Mouse (Mus musculus): ENCODE measurements around the gene Utrn. TPM values are rescaled to one million over a fixed set of nuclear protein-coding genes. Genes with fewer than 3 reads are reported as not detected.

Gene Utrn
- polyA plus RNA-seq, 1 experiment: 13.9 TPM

DNA sequence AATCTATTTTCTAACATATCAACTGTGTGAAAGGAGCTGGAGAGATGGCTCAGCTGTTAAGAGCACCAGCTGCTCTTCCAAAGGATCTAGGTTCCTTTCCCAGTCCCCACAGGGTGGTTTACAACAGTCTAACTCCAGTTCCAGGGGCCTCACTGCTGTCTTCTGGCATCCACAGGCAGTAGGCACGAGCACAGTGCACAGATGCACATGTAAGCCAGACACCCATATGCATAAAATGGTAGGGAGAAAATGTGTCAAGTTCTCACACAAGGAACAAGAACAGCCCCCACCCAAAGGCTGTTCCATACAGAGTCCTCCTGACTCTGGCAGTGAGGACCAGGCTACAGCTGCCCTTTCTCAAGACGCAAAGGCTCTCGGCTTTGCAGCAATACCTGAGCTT is 185.1 kb downstream of the Utrn start:
- no peaks in the 10 kb centered on the region for H3K79me2 ChIP-seq (ENCODE audit: control insufficient read depth, insufficient read depth)
- TF ChIP-seq SRF (IDR thresholded peaks at IDR 0.05; ENCODE audit: control insufficient read depth, insufficient read length, low read depth): no peak
- no peak for TF ChIP-seq TCF12 (IDR thresholded peaks at IDR 0.05; ENCODE audit: insufficient read depth, poor library complexity, severe bottlenecking)
- no peak for TF ChIP-seq POLR2A (IDR thresholded peaks at IDR 0.05; ENCODE audit: insufficient read length, low read depth)
- no peak for TF ChIP-seq USF1 (IDR thresholded peaks at IDR 0.05; ENCODE audit: low read depth)
- no peak for TF ChIP-seq MYOG (IDR thresholded peaks at IDR 0.05; ENCODE audit: control insufficient read depth in 1 of 3, insufficient read depth in 1 of 3, insufficient read length in 2 of 3, low read depth in 2 of 3)
- TF ChIP-seq MAX (IDR thresholded peaks at IDR 0.05; ENCODE audit: low read depth): no peak
- TF ChIP-seq E2F4 (IDR thresholded peaks at IDR 0.05; ENCODE audit: insufficient read depth): no peak
- no peak for TF ChIP-seq MYOD1 (IDR thresholded peaks at IDR 0.05; ENCODE audit: control insufficient read depth in 1 of 3, insufficient read length in 2 of 3, low read depth in 2 of 3)
- no peak for TF ChIP-seq CEBPB (IDR thresholded peaks at IDR 0.05; ENCODE audit: insufficient read depth, poor library complexity, severe bottlenecking)

DNA sequence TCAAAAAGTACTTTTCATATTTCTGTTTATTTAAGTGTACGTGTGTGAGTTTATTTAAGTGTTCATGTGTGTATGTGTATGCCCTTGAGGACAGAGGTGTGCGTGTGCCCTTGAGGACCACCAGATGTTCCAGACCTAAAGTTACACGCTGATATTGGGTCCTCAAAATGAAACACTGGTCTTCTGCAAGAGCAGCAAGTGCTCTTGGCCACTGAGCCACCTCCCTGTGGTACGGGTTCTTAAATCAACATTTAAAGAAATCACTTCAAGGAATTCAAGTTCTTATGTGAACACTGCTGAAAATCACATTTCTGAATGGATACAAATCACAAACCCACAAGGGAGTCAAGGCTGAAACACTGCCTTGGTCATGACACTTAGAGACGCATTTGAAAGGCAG is 195.9 kb downstream of the Utrn start:
- Histone ChIP-seq H3K79me2 (ENCODE audit: control insufficient read depth, insufficient read depth) (no peaks in the 10 kb centered on the region), H3K27me3 (ENCODE audit: control insufficient read depth, insufficient read depth, insufficient read length) (no peaks in the 10 kb centered on the region), H3K4me3 (no peak overlapping the region), H3K36me3 (ENCODE audit: control insufficient read depth, insufficient read depth) (peaks cover 15% of the 10 kb centered on the region), H3ac (ENCODE audit: control insufficient read depth, insufficient read length) (no peak overlapping the region), H3K4me2 (ENCODE audit: low read depth) (no peak overlapping the region)
- TF ChIP-seq SRF (IDR thresholded peaks at IDR 0.05; ENCODE audit: control insufficient read depth, insufficient read length, low read depth): no peak
- TF ChIP-seq POLR2A (IDR thresholded peaks at IDR 0.05; ENCODE audit: insufficient read length, low read depth): no peak
- no peak for TF ChIP-seq MYOG (IDR thresholded peaks at IDR 0.05; ENCODE audit: control insufficient read depth in 1 of 3, insufficient read depth in 1 of 3, insufficient read length in 2 of 3, low read depth in 2 of 3)
- no peak for TF ChIP-seq CEBPB (IDR thresholded peaks at IDR 0.05; ENCODE audit: insufficient read depth, poor library complexity, severe bottlenecking)
- no peak for TF ChIP-seq TCF3 (IDR thresholded peaks at IDR 0.05; ENCODE audit: insufficient read length, low read depth)
- no peak for TF ChIP-seq USF1 (IDR thresholded peaks at IDR 0.05; ENCODE audit: low read depth)
- TF ChIP-seq POLR2AphosphoS2 (IDR thresholded peaks at IDR 0.05; ENCODE audit: insufficient read length, low read depth): no peak
- TF ChIP-seq MYOD1 (IDR thresholded peaks at IDR 0.05; ENCODE audit: control insufficient read depth in 1 of 3, insufficient read length in 2 of 3, low read depth in 2 of 3): no peak
- no peak for TF ChIP-seq TCF12 (IDR thresholded peaks at IDR 0.05; ENCODE audit: insufficient read depth, poor library complexity, severe bottlenecking)
- no peak for TF ChIP-seq MAX (IDR thresholded peaks at IDR 0.05; ENCODE audit: low read depth)

More for the DNA sequence above, 185.1 kb downstream of the Utrn start:
- H3K4me2 ChIP-seq (ENCODE audit: low read depth): no peak overlapping the region
- no peaks in the 10 kb centered on the region for H3K27me3 ChIP-seq (ENCODE audit: control insufficient read depth, insufficient read depth, insufficient read length)
- peaks cover 73% of the 10 kb centered on the region for H3K36me3 ChIP-seq (ENCODE audit: control insufficient read depth, insufficient read depth)
- no peak overlapping the region for H3K4me3 ChIP-seq
- H3ac ChIP-seq (ENCODE audit: control insufficient read depth, insufficient read length): no peak overlapping the region

DNA sequence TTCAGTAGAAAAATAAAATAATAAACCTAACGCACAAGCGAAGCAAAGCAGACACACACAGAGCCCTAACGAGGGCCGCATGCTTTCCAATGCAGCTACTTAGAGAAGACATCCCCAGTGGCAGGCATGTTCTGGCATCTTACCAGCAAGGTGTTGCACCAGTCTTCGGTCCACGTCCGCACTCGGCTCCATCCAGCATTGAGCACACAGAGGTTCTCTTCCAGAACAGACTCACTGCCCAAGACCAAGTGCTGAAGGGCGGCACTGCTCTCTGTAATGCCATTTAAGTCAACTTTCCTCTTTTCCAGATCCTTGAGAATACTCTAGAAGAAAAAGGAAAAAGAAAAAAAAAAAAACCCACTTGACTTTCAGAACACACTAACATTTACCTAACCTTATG is 197.6 kb downstream of the Utrn start:
- no peaks in the 10 kb centered on the region for H3K79me2 ChIP-seq (ENCODE audit: control insufficient read depth, insufficient read depth)
- no peak overlapping the region for H3K4me3 ChIP-seq
- H3K27me3 ChIP-seq (ENCODE audit: control insufficient read depth, insufficient read depth, insufficient read length): no peaks in the 10 kb centered on the region
- no peak overlapping the region for H3ac ChIP-seq (ENCODE audit: control insufficient read depth, insufficient read length)
- peaks cover 30% of the 10 kb centered on the region for H3K36me3 ChIP-seq (ENCODE audit: control insufficient read depth, insufficient read depth)
- no peak overlapping the region for H3K4me2 ChIP-seq (ENCODE audit: low read depth)
- TF ChIP-seq POLR2A (IDR thresholded peaks at IDR 0.05; ENCODE audit: insufficient read length, low read depth): no peak
- TF ChIP-seq POLR2AphosphoS2 (IDR thresholded peaks at IDR 0.05; ENCODE audit: insufficient read length, low read depth): no peak
- no peak for TF ChIP-seq MYOG (IDR thresholded peaks at IDR 0.05; ENCODE audit: control insufficient read depth in 1 of 3, insufficient read depth in 1 of 3, insufficient read length in 2 of 3, low read depth in 2 of 3)
- TF ChIP-seq TCF3 (IDR thresholded peaks at IDR 0.05; ENCODE audit: insufficient read length, low read depth): no peak
- no peak for TF ChIP-seq TCF12 (IDR thresholded peaks at IDR 0.05; ENCODE audit: insufficient read depth, poor library complexity, severe bottlenecking)
- TF ChIP-seq REST (IDR thresholded peaks at IDR 0.05; ENCODE audit: insufficient read depth, insufficient read length): no peak
- TF ChIP-seq USF1 (IDR thresholded peaks at IDR 0.05; ENCODE audit: low read depth): no peak
- no peak for TF ChIP-seq SRF (IDR thresholded peaks at IDR 0.05; ENCODE audit: control insufficient read depth, insufficient read length, low read depth)
- no peak for TF ChIP-seq MAX (IDR thresholded peaks at IDR 0.05; ENCODE audit: low read depth)
- TF ChIP-seq E2F4 (IDR thresholded peaks at IDR 0.05; ENCODE audit: insufficient read depth): no peak
- no peak for TF ChIP-seq CEBPB (IDR thresholded peaks at IDR 0.05; ENCODE audit: insufficient read depth, poor library complexity, severe bottlenecking)
- no peak for TF ChIP-seq MYOD1 (IDR thresholded peaks at IDR 0.05; ENCODE audit: control insufficient read depth in 1 of 3, insufficient read length in 2 of 3, low read depth in 2 of 3)

DNA sequence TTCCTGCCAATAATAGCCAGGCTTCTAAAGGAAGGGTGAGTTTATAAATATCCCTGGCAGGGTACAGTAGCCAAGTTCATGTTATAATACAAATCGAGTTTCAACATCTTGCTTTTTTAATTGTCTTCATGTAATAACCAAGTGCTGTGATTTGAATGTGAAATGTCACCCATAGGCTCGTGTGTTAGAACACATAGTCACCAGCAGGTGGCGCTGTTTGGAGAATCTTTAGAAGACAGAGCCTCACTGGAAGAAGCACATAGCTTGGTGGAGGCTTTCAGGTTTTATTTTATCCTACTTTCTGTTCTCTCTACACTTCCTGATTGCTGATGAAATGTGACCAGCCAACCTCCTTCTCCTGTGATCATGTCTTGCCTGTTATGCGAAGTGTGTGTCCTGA is 207.1 kb downstream of the Utrn start:
- no peaks in the 10 kb centered on the region for H3K79me2 ChIP-seq (ENCODE audit: control insufficient read depth, insufficient read depth)
- no peak for TF ChIP-seq POLR2AphosphoS2 (IDR thresholded peaks at IDR 0.05; ENCODE audit: insufficient read length, low read depth)
- no peak for TF ChIP-seq CEBPB (IDR thresholded peaks at IDR 0.05; ENCODE audit: insufficient read depth, poor library complexity, severe bottlenecking)
- no peak for TF ChIP-seq TCF3 (IDR thresholded peaks at IDR 0.05; ENCODE audit: insufficient read length, low read depth)
- TF ChIP-seq MAX (IDR thresholded peaks at IDR 0.05; ENCODE audit: low read depth): no peak
- no peak for TF ChIP-seq E2F4 (IDR thresholded peaks at IDR 0.05; ENCODE audit: insufficient read depth)
- no peak for TF ChIP-seq REST (IDR thresholded peaks at IDR 0.05; ENCODE audit: insufficient read depth, insufficient read length)
- no peak for TF ChIP-seq POLR2A (IDR thresholded peaks at IDR 0.05; ENCODE audit: insufficient read length, low read depth)
- TF ChIP-seq MYOD1 (IDR thresholded peaks at IDR 0.05; ENCODE audit: control insufficient read depth in 1 of 3, insufficient read length in 2 of 3, low read depth in 2 of 3): no peak
- TF ChIP-seq USF1 (IDR thresholded peaks at IDR 0.05; ENCODE audit: low read depth): no peak
- no peak for TF ChIP-seq TCF12 (IDR thresholded peaks at IDR 0.05; ENCODE audit: insufficient read depth, poor library complexity, severe bottlenecking)
- TF ChIP-seq SRF (IDR thresholded peaks at IDR 0.05; ENCODE audit: control insufficient read depth, insufficient read length, low read depth): no peak
- no peak for TF ChIP-seq MYOG (IDR thresholded peaks at IDR 0.05; ENCODE audit: control insufficient read depth in 1 of 3, insufficient read depth in 1 of 3, insufficient read length in 2 of 3, low read depth in 2 of 3)
- no peak overlapping the region for H3ac ChIP-seq (ENCODE audit: control insufficient read depth, insufficient read length)
- peaks cover 50% of the 10 kb centered on the region for H3K36me3 ChIP-seq (ENCODE audit: control insufficient read depth, insufficient read depth)
- no peak overlapping the region for H3K4me2 ChIP-seq (ENCODE audit: low read depth)
- H3K4me3 ChIP-seq: no peak overlapping the region
- no peaks in the 10 kb centered on the region for H3K27me3 ChIP-seq (ENCODE audit: control insufficient read depth, insufficient read depth, insufficient read length)

Measured in myocyte (in vitro differentiated cells).